Mouse (Mus musculus) midbrain, embryonic 10.5 days (tissue): ENCODE data around the gene Olfr427. TPM values are rescaled to one million over a fixed set of nuclear protein-coding genes. Genes with fewer than 3 reads are reported as not detected.

Experiments used
- DNase-seq: peaks from one replicate; pipeline ENCODE4 v3.0.0-alpha.2; 2017; ENCODE audit warnings: low spot score
- H3K27ac ChIP-seq: fragments of 300-500 bp; sonication (generic); replicated peaks from 2 replicates; pipeline ENCODE4 v1.5.1; 2016; ENCODE audit warnings: mild to moderate bottlenecking
- H3K27me3 ChIP-seq: fragments of 300-500 bp; sonication (generic); 2 replicates; pipeline ENCODE4 v1.6.1; 2016; ENCODE audit warnings: low read depth, mild to moderate bottlenecking; ENCODE audit not compliant: poor library complexity, severe bottlenecking
- H3K36me3 ChIP-seq: fragments of 300-500 bp; sonication (generic); 2 replicates; pipeline ENCODE4 v1.6.1; 2016; ENCODE audit warnings: mild to moderate bottlenecking, moderate library complexity
- H3K4me1 ChIP-seq: fragments of 300-500 bp; sonication (generic); 2 replicates; pipeline ENCODE4 v1.6.1; 2016
- H3K4me3 ChIP-seq: fragments of 300-500 bp; sonication (generic); 2 replicates; pipeline ENCODE4 v1.5.1; 2016; ENCODE audit warnings: mild to moderate bottlenecking, moderate library complexity
- H3K9me3 ChIP-seq: fragments of 300-500 bp; sonication (generic); replicated peaks from 2 replicates; pipeline ENCODE4 v1.6.1; 2016; ENCODE audit warnings: mild to moderate bottlenecking
- WGBS: fragments of 180-500 bp; shearing (Covaris S2); methylation state at CpG from one replicate; pipeline ENCODE4 v1.1.7; 2016; 5-methylcytosine and 5-hydroxymethylcytosine counted together
- polyA plus RNA-seq: library from polyadenylated mRNA; unstranded; fragments of >200 nt; fragmentation: Nextera tagmentation; extraction: Ambion mirVana; gene quantifications from 2 replicates; pipeline ENCODE4 v1.2.1, GENCODE M21; 2016

The Olfr427 gene
- polyA plus RNA-seq, 1 experiment from 2014 or later: not detected

GRCm38 (mm10) chr1:174131217-174131616 lies 34.5 kb downstream of the Olfr427 start, which contains the start of gene Olfr424:
Gene Olfr424, plus strand, starts transcription at chr1:174131517.
- no peaks in the 10 kb centered on the region for H3K9me3 ChIP-seq
- DNase-seq: no peak
- WGBS: 74% methylated on average over 3 of the region's 3 CpGs
- no peak within 1 kb of the TSS for H3K4me3 ChIP-seq
- H3K27me3 ChIP-seq: no peaks in the 10 kb centered on the region
- H3K4me1 ChIP-seq: no peaks in the 10 kb centered on the region
- H3K27ac ChIP-seq: no peak within 1 kb of the TSS
- H3K36me3 ChIP-seq: no peaks in the 10 kb centered on the region

- H3K36me3 ChIP-seq: no peaks in the 10 kb centered on the region
- H3K9me3 ChIP-seq: no peaks in the 10 kb centered on the region
- 56% methylated on average over 3 of the region's 3 CpGs for WGBS
- no peak overlapping the region for H3K27ac ChIP-seq
- no peak overlapping the region for H3K4me3 ChIP-seq
- H3K27me3 ChIP-seq: no peaks in the 10 kb centered on the region
- no peaks in the 10 kb centered on the region for H3K4me1 ChIP-seq
- DNase-seq: no peak
Measured at GRCm38 (mm10) chr1:174131999-174132398, 35.3 kb downstream of the Olfr427 start.

- no peak for DNase-seq
- H3K36me3 ChIP-seq: no peaks in the 10 kb centered on the region
- H3K4me3 ChIP-seq: no peak overlapping the region
- no peaks in the 10 kb centered on the region for H3K9me3 ChIP-seq
- H3K4me1 ChIP-seq: no peaks in the 10 kb centered on the region
- no peak overlapping the region for H3K27ac ChIP-seq
- 73% methylated on average over 2 of the region's 2 CpGs for whole genome bisulfite sequencing
- no peaks in the 10 kb centered on the region for H3K27me3 ChIP-seq
Measured at GRCm38 (mm10) chr1:174141384-174141783, 44.7 kb downstream of the Olfr427 start.

GRCm38 (mm10) chr1:174146696-174147095 lies 50.0 kb downstream of the Olfr427 start:
- Histone ChIP-seq H3K36me3 (no peaks in the 10 kb centered on the region), H3K27me3 (no peaks in the 10 kb centered on the region), H3K27ac (no peak overlapping the region), H3K9me3 (no peaks in the 10 kb centered on the region), H3K4me1 (no peaks in the 10 kb centered on the region), H3K4me3 (no peak overlapping the region)
- DNase-seq: no peak
- WGBS: 98% methylated on average over 1 of the region's 1 CpGs

- H3K36me3 ChIP-seq: no peaks in the 10 kb centered on the region
- no peaks in the 10 kb centered on the region for H3K27me3 ChIP-seq
- no peak overlapping the region for H3K27ac ChIP-seq
- H3K4me3 ChIP-seq: no peak overlapping the region
- H3K9me3 ChIP-seq: no peaks in the 10 kb centered on the region
- WGBS: 80% methylated on average over 2 of the region's 2 CpGs
- no peaks in the 10 kb centered on the region for H3K4me1 ChIP-seq
- no peak for DNase-seq
Measured at GRCm38 (mm10) chr1:174149289-174149688, 52.6 kb downstream of the Olfr427 start.

Other genes starting within 250 kb of the Olfr427 start
- 0.11 and 0.17 TPM in 2 replicates for gene Ifi211, start 183.8 kb upstream of the Olfr427 start, polyA plus RNA-seq
- gene Mndal, start 154.4 kb upstream of the Olfr427 start, polyA plus RNA-seq: 0.21 and 0.37 TPM in 2 replicates
- gene Ifi203, start 154.2 kb upstream of the Olfr427 start, polyA plus RNA-seq: 0.11 TPM in 1 of 2 replicates, not detected in the other
- gene Ifi202b, start 114.1 kb upstream of the Olfr427 start, polyA plus RNA-seq: not detected in 2 replicates
- gene Ifi205, start 65.1 kb upstream of the Olfr427 start, polyA plus RNA-seq: 0.19 TPM in 1 of 2 replicates, not detected in the other
- not detected in 2 replicates for gene Olfr433, start 56.2 kb upstream of the Olfr427 start, polyA plus RNA-seq
- gene Olfr432, start 47.7 kb upstream of the Olfr427 start, polyA plus RNA-seq: not detected in 2 replicates
- gene Olfr430, start 30.3 kb upstream of the Olfr427 start, polyA plus RNA-seq: not detected in 2 replicates
- not detected in 2 replicates for gene Olfr429, start 12.6 kb upstream of the Olfr427 start, polyA plus RNA-seq
- gene Olfr231, start 24.3 kb downstream of the Olfr427 start, polyA plus RNA-seq: not detected in 2 replicates
- gene Olfr424, start 34.6 kb downstream of the Olfr427 start, polyA plus RNA-seq: not detected in 2 replicates
- gene Olfr420, start 58.7 kb downstream of the Olfr427 start, polyA plus RNA-seq: not detected in 2 replicates
- gene Spta1, start 75.9 kb downstream of the Olfr427 start, polyA plus RNA-seq: 1.4 TPM in 2 replicates
- not detected in 2 replicates for gene Olfr419, start 155.2 kb downstream of the Olfr427 start, polyA plus RNA-seq
- not detected in 2 replicates for gene Mptx1, start 233.6 kb downstream of the Olfr427 start, polyA plus RNA-seq